Mouse (Mus musculus) cerebellum, adult 9-11 months (tissue): ENCODE results near the gene Tex2.

Experiments used
- DNase-seq: peaks from one replicate; pipeline ENCODE4 v3.0.0; 2022

The Tex2 gene

DNA sequence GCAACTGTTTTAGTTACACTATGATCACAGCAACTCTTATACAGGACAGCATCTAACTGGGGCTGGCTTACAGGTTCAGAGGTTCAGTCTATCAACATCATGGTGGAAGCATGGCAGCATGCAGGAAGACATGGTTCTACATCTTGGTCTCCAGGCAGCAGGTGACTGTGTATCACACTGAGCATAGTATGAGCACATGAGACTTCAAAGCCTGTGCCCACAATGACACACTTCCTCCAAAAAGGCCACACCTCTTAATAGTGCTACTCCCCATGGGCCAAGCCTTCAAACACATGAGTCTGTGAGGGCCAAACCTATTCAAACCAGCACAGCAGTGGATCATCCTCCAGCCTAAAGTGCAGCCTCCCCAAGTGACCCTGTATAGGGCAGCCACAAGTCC, 70.8 kb downstream of the Tex2 start:
- DNase-seq, result no peak

- no peak for DNase-seq
Observed at GRCm38 (mm10) chr11:106540506-106541268, 72.5 kb downstream of the Tex2 start.

DNA sequence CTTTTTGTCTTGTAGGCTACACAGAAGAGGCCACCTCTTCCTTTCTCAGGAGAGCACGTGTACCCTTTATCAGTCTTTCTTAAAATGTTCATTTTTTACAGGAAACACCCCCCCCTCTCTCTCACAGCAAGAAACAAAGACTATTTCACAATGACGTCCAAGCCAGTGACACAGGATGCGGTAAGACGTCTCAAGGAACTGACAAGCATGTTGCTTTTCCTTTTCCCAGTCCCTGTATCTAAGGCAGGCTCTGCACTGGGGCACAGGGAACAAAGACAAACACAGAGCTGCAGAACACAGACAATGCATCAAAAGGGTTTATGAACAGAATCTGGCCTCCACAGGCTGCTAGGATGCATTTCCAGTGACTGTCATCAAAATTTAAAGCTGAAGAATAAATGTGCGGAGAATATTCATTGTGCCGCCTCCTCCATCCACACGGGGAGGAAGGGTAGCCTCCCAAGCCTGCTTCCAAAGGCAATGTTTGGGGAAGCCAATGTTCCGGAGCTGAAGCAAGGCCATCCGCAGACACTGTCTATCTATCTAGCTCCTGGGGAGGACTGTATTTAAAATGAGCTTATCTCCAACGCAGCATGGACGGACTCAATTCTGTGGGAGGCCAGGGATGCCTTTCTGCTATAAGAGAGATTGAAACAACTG, 76.8 kb downstream of the Tex2 start:
- DNase-seq, result no peak

- no peak for DNase-seq
Observed at GRCm38 (mm10) chr11:106535660-106536252, 77.5 kb downstream of the Tex2 start.

- DNase-seq, result no peak
Observed at GRCm38 (mm10) chr11:106532248-106532790, 80.9 kb downstream of the Tex2 start.

DNA sequence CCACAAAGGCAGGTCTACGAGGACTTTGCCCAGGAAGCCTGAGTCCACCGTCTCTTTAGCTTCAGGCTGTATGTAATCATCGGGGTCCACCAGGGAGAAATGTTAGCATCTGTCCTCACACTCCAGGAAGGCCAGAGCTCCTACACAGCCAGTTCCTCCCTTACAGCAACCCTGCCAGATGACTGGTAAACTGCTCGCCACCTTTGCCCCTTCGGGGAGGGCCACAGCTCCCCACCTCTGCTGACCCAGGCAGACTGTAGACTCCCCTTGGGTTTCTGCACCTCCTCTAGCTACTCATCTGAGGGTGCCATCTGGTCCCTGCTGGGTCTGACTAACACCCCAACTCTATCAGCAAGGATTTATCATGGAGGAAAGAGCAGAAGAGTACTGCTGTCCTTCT, 83.4 kb downstream of the Tex2 start:
- no peak for DNase-seq

GRCm38 (mm10) chr11:106529113-106529512, 84.1 kb downstream of the Tex2 start:
- DNase-seq, result no peak

DNA sequence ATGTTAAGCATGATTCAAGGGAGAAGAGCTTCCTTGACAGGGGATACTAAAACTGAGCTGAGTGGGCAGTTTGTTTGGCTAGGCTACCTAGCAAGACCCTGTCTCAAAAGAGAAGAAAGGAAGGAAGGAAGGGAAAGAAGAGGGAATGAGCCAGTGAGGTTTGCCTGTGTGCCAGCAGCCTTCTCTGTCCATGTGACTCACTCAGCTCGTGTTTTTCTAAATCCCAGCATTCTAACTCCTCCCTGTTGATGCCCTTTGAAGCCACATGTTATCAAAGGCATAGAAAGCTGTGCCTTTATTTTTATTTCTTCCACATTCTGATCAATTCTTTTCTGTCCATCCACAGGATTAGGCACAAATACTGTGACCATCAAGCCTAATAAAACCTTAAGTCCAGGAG, 85.3 kb downstream of the Tex2 start:
- no peak for DNase-seq

GRCm38 (mm10) chr11:106527147-106527821, 85.9 kb downstream of the Tex2 start:
- DNase-seq, result no peak

DNA sequence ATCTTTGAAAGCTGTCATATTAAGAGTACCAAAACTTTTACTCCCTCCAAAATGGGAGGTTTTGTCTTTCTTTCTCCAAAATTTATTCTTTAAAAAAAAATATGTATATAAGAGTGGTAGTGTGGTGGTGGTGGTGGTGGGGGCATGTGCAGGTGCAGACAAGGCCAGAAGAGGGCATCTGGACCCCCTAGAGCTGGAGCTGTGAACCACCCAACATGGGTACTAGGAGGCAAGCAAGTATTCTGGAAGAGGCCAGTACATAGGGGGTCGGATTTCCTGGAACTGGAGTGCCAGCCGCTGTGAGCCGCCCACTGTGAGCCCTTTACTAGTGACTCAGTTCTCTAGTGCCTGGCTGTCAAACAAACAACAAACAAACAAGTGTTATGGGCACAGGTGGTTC, 90.7 kb downstream of the Tex2 start:
- DNase-seq, result no peak

GRCm38 (mm10) chr11:106521612-106522011, 91.6 kb downstream of the Tex2 start:
- no peak for DNase-seq

DNA sequence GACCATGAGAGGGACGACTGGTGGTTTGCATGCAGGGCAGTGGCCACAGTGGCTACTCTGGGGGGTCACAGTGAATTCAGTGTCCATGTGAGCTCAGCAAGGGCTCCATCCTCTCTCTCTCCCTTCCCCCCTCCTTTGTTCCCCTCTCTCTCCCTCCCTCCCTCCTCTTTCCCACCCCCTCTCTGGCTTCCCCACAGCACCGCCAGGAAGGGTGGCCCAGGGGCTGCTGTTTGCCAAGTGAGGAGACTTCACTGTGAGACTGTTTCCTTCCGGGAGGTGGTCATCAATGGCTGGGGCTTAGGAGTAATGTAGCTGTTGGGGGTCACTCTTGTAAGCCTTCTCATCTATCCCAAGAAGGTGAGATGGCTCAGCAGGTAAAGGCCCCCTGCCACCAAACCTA, 92.8 kb downstream of the Tex2 start:
- DNase-seq, result no peak

DNA sequence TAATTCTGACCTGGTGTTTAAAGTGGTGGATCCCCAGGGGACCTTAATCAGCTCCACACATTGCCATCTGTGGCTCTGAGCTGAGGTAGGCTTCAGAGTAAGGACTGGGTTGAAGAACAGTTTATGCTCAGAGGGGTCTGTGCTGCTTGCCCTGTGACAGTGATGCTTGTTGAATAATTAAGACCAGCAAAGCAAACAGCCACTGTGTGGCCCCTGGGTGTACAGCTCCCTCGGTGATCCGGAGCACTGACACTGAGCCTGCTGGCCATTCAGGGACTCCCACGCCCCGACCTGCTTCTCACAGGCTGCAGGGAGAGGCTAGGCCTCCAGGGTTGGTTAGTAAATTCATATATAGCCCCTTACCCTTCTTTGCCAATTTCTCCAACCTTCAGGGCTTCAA, 93.7 kb downstream of the Tex2 start:
- DNase-seq, result no peak

DNA sequence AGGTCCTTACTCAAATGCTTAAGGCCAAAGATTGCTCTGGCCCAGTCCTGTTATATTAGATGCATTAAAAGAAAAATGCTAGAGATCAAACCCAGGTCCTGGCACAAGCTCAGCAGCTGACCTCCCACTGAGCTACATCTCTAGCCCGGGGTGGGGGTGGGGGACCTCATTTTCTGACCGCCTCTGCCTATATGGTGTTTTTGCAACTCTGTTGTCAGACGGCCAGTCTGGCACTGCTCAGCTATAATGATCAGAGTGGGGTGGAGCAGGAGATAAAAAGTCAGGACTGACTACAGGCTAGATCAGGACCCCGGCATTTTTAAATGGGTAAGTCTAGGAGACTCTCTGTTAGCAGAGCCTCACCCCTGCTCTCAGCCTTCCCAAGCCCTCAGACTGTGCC, 94.8 kb downstream of the Tex2 start:
- DNase-seq, result no peak

- no peak for DNase-seq
Observed at GRCm38 (mm10) chr11:106515079-106515745, 98.0 kb downstream of the Tex2 start.

GRCm38 (mm10) chr11:106514446-106514845, 98.8 kb downstream of the Tex2 start:
- DNase-seq, result no peak

GRCm38 (mm10) chr11:106513166-106513565, 100.1 kb downstream of the Tex2 start:
- no peak for DNase-seq

DNA sequence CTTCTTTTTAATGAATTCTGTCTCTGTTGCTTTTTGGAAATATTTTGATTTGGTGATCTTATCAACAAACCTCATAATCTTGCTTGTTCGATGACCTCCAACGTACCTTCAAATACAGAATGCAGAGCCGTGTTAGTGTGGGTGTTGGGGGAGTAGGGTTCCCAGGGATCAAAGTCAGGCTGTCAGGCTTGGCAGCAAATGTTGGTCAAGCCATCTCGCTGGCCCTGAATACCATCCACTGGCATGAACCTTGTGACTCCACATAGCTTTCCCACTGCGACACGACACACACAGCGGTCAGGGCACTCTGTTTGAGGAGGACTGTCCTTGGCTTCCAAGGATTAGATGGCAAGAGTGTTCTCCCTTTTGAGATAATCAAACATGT, 101.2 kb downstream of the Tex2 start:
- no peak for DNase-seq

GRCm38 (mm10) chr11:106511236-106512005, 101.8 kb downstream of the Tex2 start:
- DNase-seq, result no peak

GRCm38 (mm10) chr11:106507638-106508037, 105.6 kb downstream of the Tex2 start:
- no peak for DNase-seq

DNA sequence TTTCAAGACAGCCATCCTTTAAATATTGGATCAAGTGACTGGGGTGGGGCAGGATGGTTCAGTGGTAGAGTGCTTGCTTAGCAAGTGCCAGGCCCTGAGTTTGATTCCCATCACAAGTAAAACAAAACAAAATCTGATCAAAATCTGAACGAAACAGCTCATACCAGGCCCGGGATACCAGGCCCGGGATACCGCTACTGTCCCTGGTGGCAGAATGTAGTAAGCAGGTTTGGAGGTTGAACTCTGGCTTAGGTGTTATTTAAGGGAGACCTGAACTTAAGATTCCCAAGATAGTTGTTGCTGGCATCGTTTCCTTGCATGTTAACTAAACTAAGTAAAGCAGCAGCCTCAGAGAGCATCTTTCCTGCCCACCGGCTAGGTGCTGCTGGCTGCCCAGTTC, 107.0 kb downstream of the Tex2 start:
- no peak for DNase-seq

DNA sequence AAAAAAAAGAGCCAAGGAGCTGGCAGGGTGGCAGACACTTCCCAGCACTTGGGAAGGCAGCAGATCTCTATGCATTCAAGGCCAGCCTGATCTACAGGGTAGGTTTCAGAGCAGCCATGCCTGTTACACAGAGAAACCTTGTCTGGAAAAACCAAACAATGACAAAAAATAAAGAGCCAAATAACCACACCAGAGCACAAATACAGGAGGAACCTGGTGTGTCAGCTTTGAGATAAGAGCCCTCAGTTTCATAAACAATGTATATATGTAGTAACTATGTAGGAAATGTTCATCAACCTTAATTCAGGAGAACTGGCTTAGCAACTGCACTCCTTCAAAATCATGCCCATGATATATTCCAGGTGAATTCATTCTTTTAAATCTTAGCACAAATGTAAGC, 109.1 kb downstream of the Tex2 start:
- DNase-seq, result no peak
